Mouse (Mus musculus) midbrain, embryonic 14.5 days (tissue): ENCODE measurements around the gene Fam216b. TPM values are rescaled to one million over a fixed set of nuclear protein-coding genes. Genes with fewer than 3 reads are reported as not detected.
A peak's percentile ranks its signal among the peaks of the same experiment; 100 is the strongest.

Experiments used
- ATAC-seq: fragments of 200-750 bp; cut with Nextera tagmentation; 2 replicates; pipeline ENCODE4 v1.8.0; 2017; ENCODE audit warnings: moderate number of reproducible peaks, moderate library complexity; ENCODE audit not compliant: low FRiP score, low TSS enrichment
- DNase-seq: peaks from one replicate; pipeline ENCODE4 v3.0.0-alpha.2; 2015
- H3K27ac ChIP-seq: fragments of 300-500 bp; sonication (generic); replicated peaks from 2 replicates; pipeline ENCODE4 v1.5.1; 2014; ENCODE audit warnings: mild to moderate bottlenecking, low read depth, low read length, moderate library complexity
- H3K27me3 ChIP-seq: fragments of 300-500 bp; sonication (generic); 2 replicates; pipeline ENCODE4 v1.6.1; 2014; ENCODE audit warnings: low read length, control low read depth, mixed read lengths; ENCODE audit not compliant: control insufficient read depth, insufficient read depth
- H3K36me3 ChIP-seq: fragments of 300-500 bp; sonication (generic); 2 replicates; pipeline ENCODE4 v1.6.1; 2014; ENCODE audit warnings: low read length, control low read depth; ENCODE audit not compliant: control insufficient read depth, insufficient read depth
- H3K4me1 ChIP-seq: fragments of 300-500 bp; sonication (generic); 2 replicates; pipeline ENCODE4 v1.6.1; 2014; ENCODE audit warnings: mild to moderate bottlenecking, antibody characterized with exemption, low read length, control low read depth; ENCODE audit not compliant: control insufficient read depth, insufficient read depth
- H3K4me2 ChIP-seq: fragments of 300-500 bp; sonication (generic); 2 replicates; pipeline ENCODE4 v1.6.1; 2014; ENCODE audit warnings: mild to moderate bottlenecking, low read length, moderate library complexity
- H3K4me3 ChIP-seq: fragments of 300-500 bp; sonication (generic); replicated peaks from 2 replicates; pipeline ENCODE4 v1.5.1; 2014; ENCODE audit warnings: low read depth, low read length
- H3K9ac ChIP-seq: fragments of 300-500 bp; sonication (generic); replicated peaks from 2 replicates; pipeline ENCODE4 v1.6.1; 2014; ENCODE audit warnings: mild to moderate bottlenecking, low read length, moderate library complexity
- H3K9me3 ChIP-seq: fragments of 300-500 bp; sonication (generic); 2 replicates; pipeline ENCODE4 v1.6.1; 2016; ENCODE audit warnings: low read length, control low read depth, mixed read lengths; ENCODE audit not compliant: control insufficient read depth
- WGBS: fragments of 180-500 bp; shearing (Covaris S2); extraction: QIAGEN DNeasy Blood & Tissue Kit; methylation state at CpG from one replicate; pipeline ENCODE4 v1.1.7; 2014; 5-methylcytosine and 5-hydroxymethylcytosine counted together
- polyA plus RNA-seq: library from polyadenylated mRNA; unstranded; fragments of >200 nt; fragmentation: Nextera tagmentation; extraction: Ambion mirVana; gene quantifications from 2 replicates; pipeline ENCODE4 v1.2.1, GENCODE M21; 2014

Fam216b gene
- polyA plus RNA-seq, 1 experiment from 2014 or later: 0.24 TPM

GRCm38 (mm10) chr14:78057362-78057761 is 31.4 kb downstream of the Fam216b start:
- no peaks in the 10 kb centered on the region for H3K36me3 ChIP-seq
- ATAC-seq: no peak
- no peak overlapping the region for H3K4me3 ChIP-seq
- H3K27ac ChIP-seq: no peak overlapping the region
- no peaks in the 10 kb centered on the region for H3K9me3 ChIP-seq
- H3K4me2 ChIP-seq: no peak overlapping the region
- no peaks in the 10 kb centered on the region for H3K4me1 ChIP-seq
- H3K9ac ChIP-seq: no peak overlapping the region
- H3K27me3 ChIP-seq: no peaks in the 10 kb centered on the region
- WGBS: 83% methylated on average over 7 of the region's 7 CpGs
- no peak for DNase-seq

- H3K4me3 ChIP-seq: no peak overlapping the region
- H3K27me3 ChIP-seq: no peaks in the 10 kb centered on the region
- 76% methylated on average over 3 of the region's 3 CpGs for WGBS
- H3K9me3 ChIP-seq: no peaks in the 10 kb centered on the region
- no peak overlapping the region for H3K4me2 ChIP-seq
- H3K4me1 ChIP-seq: no peaks in the 10 kb centered on the region
- H3K27ac ChIP-seq: no peak overlapping the region
- no peaks in the 10 kb centered on the region for H3K36me3 ChIP-seq
- no peak for ATAC-seq
- H3K9ac ChIP-seq: no peak overlapping the region
- DNase-seq: no peak
Observed at GRCm38 (mm10) chr14:78056371-78056770, 32.4 kb downstream of the Fam216b start.

GRCm38 (mm10) chr14:78048674-78049073 is 40.1 kb downstream of the Fam216b start:
- no peaks in the 10 kb centered on the region for H3K36me3 ChIP-seq
- DNase-seq (no peak), ATAC-seq (no peak)
- H3K9me3 ChIP-seq: no peaks in the 10 kb centered on the region
- WGBS: 93% methylated on average over 4 of the region's 4 CpGs
- H3K27ac ChIP-seq: no peak overlapping the region
- H3K9ac ChIP-seq: no peak overlapping the region
- no peak overlapping the region for H3K4me3 ChIP-seq
- H3K4me2 ChIP-seq: no peak overlapping the region
- H3K27me3 ChIP-seq: no peaks in the 10 kb centered on the region
- no peaks in the 10 kb centered on the region for H3K4me1 ChIP-seq

GRCm38 (mm10) chr14:78048258-78048657 is 40.5 kb downstream of the Fam216b start:
- no peaks in the 10 kb centered on the region for H3K9me3 ChIP-seq
- H3K36me3 ChIP-seq: no peaks in the 10 kb centered on the region
- H3K4me1 ChIP-seq: no peaks in the 10 kb centered on the region
- ATAC-seq (no peak), DNase-seq (no peak)
- H3K9ac ChIP-seq: no peak overlapping the region
- H3K27me3 ChIP-seq: no peaks in the 10 kb centered on the region
- no peak overlapping the region for H3K4me2 ChIP-seq
- no peak overlapping the region for H3K4me3 ChIP-seq
- 87% methylated on average over 3 of the region's 3 CpGs for WGBS
- no peak overlapping the region for H3K27ac ChIP-seq

- no peak overlapping the region for H3K9ac ChIP-seq
- no peak for ATAC-seq
- 29% methylated on average over 2 of the region's 2 CpGs for WGBS
Observed at GRCm38 (mm10) chr14:78043079-78043478, 45.7 kb downstream of the Fam216b start.

GRCm38 (mm10) chr14:78041886-78042526 is 46.8 kb downstream of the Fam216b start:
- 79% methylated on average over 11 of the region's 11 CpGs for WGBS
- Histone ChIP-seq H3K36me3 (no peaks in the 10 kb centered on the region), H3K27me3 (no peaks in the 10 kb centered on the region), H3K4me1 (no peaks in the 10 kb centered on the region), H3K4me3 (no peak overlapping the region), H3K9ac (no peak overlapping the region), H3K9me3 (no peaks in the 10 kb centered on the region), H3K4me2 (no peak overlapping the region), H3K27ac (no peak overlapping the region)
- no peak for ATAC-seq
- no peak for DNase-seq

More at GRCm38 (mm10) chr14:78043079-78043478, 45.7 kb downstream of the Fam216b start:
- no peak overlapping the region for H3K4me3 ChIP-seq
- H3K36me3 ChIP-seq: no peaks in the 10 kb centered on the region
- H3K4me1 ChIP-seq: no peaks in the 10 kb centered on the region
- DNase-seq: peak; percentile 25
- H3K27me3 ChIP-seq: no peaks in the 10 kb centered on the region
- H3K4me2 ChIP-seq: no peak overlapping the region
- no peaks in the 10 kb centered on the region for H3K9me3 ChIP-seq
- no peak overlapping the region for H3K27ac ChIP-seq

GRCm38 (mm10) chr14:78040643-78041042 is 48.2 kb downstream of the Fam216b start:
- H3K27me3 ChIP-seq: no peaks in the 10 kb centered on the region
- ATAC-seq: no peak
- no peaks in the 10 kb centered on the region for H3K36me3 ChIP-seq
- WGBS: 86% methylated on average over 6 of the region's 6 CpGs
- DNase-seq: no peak
- no peaks in the 10 kb centered on the region for H3K9me3 ChIP-seq
- H3K4me1 ChIP-seq: no peaks in the 10 kb centered on the region
- no peak overlapping the region for H3K27ac ChIP-seq
- no peak overlapping the region for H3K4me2 ChIP-seq
- H3K4me3 ChIP-seq: no peak overlapping the region
- no peak overlapping the region for H3K9ac ChIP-seq

- peak; percentile 59 for DNase-seq
- no peak overlapping the region for H3K4me2 ChIP-seq
- 55% methylated on average over 8 of the region's 8 CpGs for WGBS
Observed at GRCm38 (mm10) chr14:78038876-78039275, 49.9 kb downstream of the Fam216b start.

More at GRCm38 (mm10) chr14:78038876-78039275, 49.9 kb downstream of the Fam216b start:
- H3K27me3 ChIP-seq: no peaks in the 10 kb centered on the region
- no peak overlapping the region for H3K9ac ChIP-seq
- ATAC-seq: no peak
- no peak overlapping the region for H3K27ac ChIP-seq
- no peaks in the 10 kb centered on the region for H3K9me3 ChIP-seq
- H3K36me3 ChIP-seq: no peaks in the 10 kb centered on the region
- H3K4me3 ChIP-seq: no peak overlapping the region
- no peaks in the 10 kb centered on the region for H3K4me1 ChIP-seq
